Mouse (Mus musculus) MN1 (cell line): ENCODE results near the gene Ap3d1.

Experiments used
- DNase-seq: peaks from one replicate; pipeline ENCODE4 v3.0.0-alpha.2; 2016; ENCODE audit warnings: low spot score

The Ap3d1 gene

DNA sequence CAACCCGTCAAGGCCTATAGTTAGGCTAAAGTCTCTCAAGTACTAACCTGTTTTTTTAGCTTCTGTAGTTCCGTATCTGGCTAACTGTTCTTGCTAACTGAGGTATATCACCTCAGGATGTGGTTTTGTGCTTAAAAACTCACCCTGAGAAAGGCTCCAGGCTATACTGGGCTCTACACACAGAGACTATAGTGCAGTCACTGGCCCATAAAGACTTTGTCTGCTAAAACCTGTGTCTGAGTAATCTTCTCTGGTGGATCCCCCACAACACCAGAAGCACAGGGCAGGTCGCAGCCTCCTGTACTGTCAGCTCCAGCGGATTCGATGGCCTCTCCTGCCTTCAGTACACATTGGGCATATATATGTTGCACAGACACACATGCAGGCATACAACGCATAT is 60.1 kb downstream of the Ap3d1 start:
- DNase-seq: no peak

DNA sequence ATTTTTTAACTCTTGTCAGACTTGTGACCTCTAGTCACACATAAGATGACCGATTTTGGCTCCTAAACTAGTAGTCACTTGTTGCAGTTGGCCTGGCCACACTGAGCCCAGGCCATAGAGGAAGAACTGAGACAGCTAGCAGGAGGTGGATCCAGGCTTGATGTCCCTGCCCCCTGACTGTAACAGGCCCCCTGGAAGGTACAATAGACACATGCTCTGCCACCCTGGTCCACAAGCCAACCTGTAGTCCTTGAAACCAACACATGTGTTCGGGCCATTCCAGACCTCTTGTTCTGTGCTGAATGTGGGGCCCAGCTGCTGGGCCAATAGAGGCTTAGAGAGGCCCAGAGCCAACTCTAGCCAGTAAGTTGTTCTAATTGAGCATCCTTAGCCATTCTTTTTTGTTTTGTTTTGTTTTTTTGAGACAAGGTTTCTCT is 61.8 kb downstream of the Ap3d1 start:
- DNase-seq: no peak

- peak; percentile 72 for DNase-seq
Measured at GRCm38 (mm10) chr10:80679556-80680259, 62.4 kb downstream of the Ap3d1 start.

DNA sequence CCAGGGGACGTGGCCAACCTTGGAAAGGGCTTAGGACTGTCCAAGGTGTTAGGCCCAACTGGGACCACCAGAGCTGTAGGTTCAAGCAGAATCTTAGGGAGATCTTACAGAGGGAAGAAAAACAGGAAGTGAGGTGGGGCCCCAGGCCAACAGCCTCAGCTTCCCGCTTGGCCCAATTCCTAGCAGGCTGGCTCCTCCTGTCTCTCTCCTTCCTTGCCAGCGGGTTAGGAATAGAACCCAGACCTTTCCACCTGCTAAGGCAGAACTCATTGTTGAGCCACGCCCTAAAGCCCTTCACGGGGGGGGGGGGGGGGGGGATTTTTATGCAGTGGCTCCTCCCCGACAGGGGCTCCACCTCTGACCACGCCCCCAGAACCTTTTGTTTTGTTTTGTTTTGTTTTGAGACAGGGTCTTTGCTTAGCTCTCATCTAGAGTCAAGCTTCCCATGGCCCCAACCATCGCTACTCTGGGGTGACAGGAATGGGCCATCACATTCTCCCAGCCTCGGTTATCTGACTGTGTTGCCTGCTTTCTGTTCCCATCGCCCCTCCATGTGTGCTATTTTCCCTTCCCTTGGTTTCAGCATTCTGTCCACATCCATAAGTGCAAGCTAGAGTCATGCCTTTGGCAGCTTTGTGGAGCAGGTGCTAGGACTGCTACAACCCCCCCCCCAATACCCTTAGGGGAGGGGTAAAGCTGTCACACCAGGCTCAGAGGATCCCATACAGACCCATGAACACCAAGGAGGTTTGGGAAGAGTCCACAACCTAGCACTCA is 63.3 kb downstream of the Ap3d1 start:
- DNase-seq: peak; percentile 67

DNA sequence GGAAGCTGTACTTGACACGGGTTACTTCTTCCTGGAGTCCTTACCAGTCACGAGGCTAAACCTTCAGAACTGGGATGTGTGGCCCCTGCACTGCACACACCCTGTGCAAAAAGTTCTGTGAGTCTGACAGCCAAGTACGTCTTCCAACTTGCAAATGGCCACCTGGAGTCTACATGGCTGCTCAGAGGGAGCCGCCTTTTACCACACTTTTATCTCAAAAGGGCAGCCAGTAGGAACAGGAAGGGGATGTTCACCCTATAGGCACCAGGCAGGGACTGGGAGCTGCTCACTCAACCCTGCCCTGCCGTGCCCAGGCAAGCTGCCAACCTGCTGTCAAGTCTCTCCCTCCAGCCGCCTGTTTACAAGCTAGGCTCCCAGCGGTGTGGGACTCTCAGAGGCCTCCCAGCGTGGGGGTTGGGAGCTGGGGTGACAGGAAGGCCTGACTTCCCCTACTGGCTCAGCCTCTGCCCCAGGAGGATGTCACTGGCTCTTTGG is 64.1 kb downstream of the Ap3d1 start, which contains the start of gene Mknk2:
TSS of gene Mknk2 (minus strand) at position 171 of the 495 bp plus-strand sequence.
- peak; percentile 94 for DNase-seq

GRCm38 (mm10) chr10:80677128-80677875 is 64.8 kb downstream of the Ap3d1 start:
- peak; percentile 53 for DNase-seq

- DNase-seq: peak; percentile 100
Measured at GRCm38 (mm10) chr10:80676198-80676928, 65.7 kb downstream of the Ap3d1 start.

GRCm38 (mm10) chr10:80675405-80676197 is 66.5 kb downstream of the Ap3d1 start:
- DNase-seq: peak; percentile 41

GRCm38 (mm10) chr10:80674851-80675404 is 67.1 kb downstream of the Ap3d1 start:
- DNase-seq: no peak

- peak; percentile 77 for DNase-seq
Measured at GRCm38 (mm10) chr10:80674161-80674711, 67.8 kb downstream of the Ap3d1 start.

- DNase-seq: no peak
Measured at GRCm38 (mm10) chr10:80673690-80674089, 68.4 kb downstream of the Ap3d1 start.

DNA sequence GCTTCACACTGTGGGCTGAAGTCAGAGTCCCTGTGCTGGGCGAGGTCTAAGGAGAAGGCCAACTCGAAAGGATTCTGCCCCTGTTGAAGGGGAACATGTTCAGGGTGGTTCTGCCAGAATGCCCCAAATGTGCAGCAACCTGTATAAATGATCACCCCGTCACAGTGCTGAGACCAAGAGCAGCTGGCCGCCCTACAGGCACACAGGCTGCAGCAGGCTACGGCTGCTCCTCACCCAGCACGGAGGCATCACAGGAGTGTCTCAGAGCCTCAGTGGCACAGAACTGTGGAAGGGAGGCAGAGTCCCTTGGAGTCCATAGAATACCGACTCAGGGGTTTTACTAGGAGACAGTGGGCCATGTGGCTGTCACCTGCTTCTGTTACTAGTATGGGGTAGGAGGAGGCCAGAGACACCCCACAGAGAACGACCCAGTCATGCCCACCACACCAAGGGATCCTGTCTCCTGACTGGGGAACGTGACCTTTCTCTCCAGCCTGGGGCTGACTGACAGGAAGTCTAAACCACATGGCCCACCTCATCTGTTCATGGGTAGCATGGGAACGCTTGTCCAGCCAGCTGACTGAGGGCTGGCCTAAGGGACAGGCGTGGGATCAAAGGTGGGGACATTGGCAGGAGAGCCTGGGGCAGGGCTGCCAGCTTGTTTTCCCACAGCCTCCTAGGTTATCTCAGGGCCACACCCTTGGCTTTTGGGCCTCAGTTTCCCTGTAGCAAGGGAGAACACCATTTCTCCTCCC is 70.0 kb downstream of the Ap3d1 start:
- DNase-seq: no peak

- no peak for DNase-seq
Measured at GRCm38 (mm10) chr10:80671251-80671650, 70.8 kb downstream of the Ap3d1 start.

DNA sequence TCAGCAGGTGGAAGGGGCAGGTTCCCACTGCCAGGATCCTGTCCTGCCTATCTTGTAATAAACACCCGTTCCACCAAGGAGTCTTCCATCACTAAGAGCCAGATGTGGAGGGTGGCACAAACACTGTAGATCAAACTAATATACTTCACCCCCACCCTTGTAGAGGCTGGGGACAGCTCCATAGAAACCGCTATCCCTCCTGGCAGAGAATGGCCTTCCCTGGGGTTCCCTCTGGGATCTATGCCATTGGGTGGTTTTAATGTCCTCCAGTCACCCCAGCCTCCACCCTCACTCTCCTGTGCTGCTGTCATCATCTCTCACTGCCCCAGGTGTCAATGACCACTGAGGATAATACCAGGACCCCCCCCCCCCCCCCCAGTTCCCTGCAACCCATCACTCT is 71.5 kb downstream of the Ap3d1 start:
- no peak for DNase-seq

- peak; percentile 77 for DNase-seq
Measured at GRCm38 (mm10) chr10:80669737-80670485, 72.2 kb downstream of the Ap3d1 start.

- no peak for DNase-seq
Measured at GRCm38 (mm10) chr10:80669018-80669417, 73.0 kb downstream of the Ap3d1 start.

GRCm38 (mm10) chr10:80668614-80669013 is 73.5 kb downstream of the Ap3d1 start:
- DNase-seq: peak; percentile 89

DNA sequence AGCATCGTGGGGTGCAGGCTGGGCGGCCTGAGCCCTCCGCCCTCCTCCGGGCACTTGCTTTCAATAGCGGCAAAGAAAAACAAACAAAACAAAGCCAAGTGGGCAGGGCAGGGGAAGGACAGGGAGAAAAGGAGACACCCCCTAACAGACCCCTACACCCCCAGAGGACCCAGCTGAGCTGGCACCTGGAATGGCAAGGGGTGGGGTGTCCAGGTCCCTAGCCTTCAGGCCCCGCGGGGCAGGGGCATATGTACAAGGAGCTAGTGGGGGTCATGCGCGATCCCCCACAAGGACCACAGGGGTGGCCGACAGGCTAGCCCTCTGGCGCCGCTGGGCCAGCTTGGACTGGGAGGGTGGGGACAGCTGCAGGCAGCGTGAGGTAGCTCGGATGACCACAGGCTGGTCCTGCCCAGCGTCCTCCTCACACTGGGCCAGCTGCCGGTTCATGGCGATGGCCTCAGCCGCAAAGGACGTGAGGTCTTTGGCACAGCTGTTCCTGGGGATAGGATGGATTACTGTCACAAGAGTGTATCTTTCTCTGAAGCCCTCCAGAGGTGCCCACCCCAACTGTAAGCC is 75.1 kb downstream of the Ap3d1 start:
- DNase-seq: no peak
